Mouse (Mus musculus) embryo, embryonic 9.5 days (tissue): ENCODE measurements at regions not wholly inside any gene's neighbourhood (a gene's known extent, or its start where the extent isn't known, plus 50 kb on each side); places are given as distances from the start of the nearest gene placed in this dataset.
A peak's percentile ranks its signal among the peaks of the same experiment; 100 is the strongest.

Experiments
- DNase-seq: peaks from one replicate; pipeline ENCODE4 v3.0.0-alpha.2; 2017; ENCODE audit errors: extremely low spot score

- DNase-seq, result no peak
These were observed 181.4 kb upstream of the Gas1 start for GRCm38 (mm10) chr13:60358408-60359060.

- no peak for DNase-seq
These were observed 187.9 kb upstream of the Gas1 start for GRCm38 (mm10) chr13:60364778-60365672.

DNA sequence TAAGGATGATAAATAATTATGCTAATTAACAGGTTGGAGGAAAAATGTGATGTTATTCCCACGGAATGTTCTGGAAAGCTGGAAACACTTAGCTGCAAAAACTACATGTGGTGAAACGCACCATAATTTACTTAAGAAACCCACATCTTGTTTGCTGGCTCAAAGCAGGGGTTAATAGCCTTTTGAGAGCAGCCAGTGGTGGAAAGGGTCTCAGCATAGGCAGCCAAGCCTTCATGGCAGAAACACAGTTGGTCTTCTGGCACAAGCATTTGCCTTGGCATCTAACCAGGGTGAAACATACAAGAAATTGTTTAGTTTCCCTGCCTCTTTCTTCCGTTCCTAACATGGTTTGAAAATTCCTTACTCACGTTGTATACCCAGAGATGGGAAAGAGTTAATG, 192.1 kb upstream of the Gas1 start:
- no peak for DNase-seq

DNA sequence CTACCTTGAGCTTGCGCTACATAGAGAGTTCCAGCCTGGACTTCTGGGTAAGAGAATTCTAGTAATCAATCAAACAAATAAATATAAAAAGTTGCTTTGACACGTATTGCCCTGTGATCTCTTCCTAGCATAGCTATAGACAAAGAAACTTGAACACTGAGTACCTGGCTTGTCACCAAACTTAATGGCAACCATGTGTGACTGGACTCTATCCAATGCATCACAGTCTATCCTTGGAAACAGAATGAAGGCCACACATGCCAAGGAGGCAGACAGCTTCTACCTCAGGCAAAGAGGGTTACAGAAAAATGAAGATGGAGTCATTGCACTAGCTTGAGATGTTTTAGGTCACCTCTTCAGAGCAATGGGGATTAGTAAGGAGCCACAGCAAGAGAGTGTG, 194.5 kb upstream of the Gas1 start:
- no peak for DNase-seq

- no peak for DNase-seq
These were observed 199.5 kb upstream of the Gas1 start for GRCm38 (mm10) chr13:60376705-60377104.

DNA sequence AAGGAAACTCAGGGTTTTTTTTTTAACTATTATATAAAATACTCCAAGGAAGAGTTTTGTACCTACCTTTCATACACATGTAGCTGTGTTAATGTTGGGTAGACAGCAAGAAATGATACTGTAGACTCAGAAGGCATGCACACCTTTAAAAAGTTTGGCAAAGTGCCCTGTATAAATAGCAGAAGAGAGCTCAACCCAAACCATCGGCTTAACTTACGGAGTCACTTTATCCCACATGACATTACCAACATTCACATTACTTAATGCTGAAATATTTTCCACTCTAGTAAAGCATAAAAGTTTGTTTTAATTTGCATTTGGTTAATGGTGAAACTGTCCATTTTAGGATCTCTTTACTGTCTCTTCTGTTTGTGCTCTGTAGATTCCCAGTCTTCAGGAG, 205.7 kb upstream of the Gas1 start:
- DNase-seq, result no peak

GRCm38 (mm10) chr13:60398836-60399235, 202.9 kb upstream of the Dapk1 start:
- no peak for DNase-seq

DNA sequence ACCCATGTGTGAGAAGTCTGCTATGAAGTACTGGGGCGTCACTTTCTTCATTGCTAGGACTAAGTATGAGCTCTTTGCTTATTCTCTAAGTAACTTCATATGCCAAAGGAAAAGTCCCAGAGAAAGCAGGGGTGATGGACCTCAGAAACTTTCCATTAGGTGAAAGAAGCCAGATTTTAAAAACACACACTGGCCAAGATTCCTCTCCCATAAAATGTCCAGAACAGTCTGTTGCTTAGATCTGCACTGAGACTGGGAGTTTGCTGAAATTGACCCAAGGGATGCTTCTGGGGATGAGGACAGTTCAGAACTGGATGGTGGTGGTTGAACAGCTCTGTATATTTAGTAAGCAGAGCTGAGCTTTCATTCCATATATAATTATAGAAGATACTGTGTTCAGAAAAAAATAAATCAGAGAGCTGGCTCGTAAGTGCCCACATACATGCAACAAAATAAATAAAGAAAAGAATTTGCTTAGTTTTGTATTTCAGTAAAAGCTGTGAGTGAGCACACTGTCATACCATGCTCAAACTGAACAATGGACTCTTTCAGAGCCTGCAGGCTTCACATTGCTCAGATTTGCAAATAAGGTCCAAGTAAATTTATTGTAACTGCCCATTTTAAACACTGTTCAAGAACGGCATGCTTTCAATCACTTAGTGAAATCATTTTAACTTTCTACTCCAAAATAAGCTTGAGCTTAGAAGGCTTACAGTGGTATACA, 200.8 kb upstream of the Dapk1 start:
- no peak for DNase-seq

DNA sequence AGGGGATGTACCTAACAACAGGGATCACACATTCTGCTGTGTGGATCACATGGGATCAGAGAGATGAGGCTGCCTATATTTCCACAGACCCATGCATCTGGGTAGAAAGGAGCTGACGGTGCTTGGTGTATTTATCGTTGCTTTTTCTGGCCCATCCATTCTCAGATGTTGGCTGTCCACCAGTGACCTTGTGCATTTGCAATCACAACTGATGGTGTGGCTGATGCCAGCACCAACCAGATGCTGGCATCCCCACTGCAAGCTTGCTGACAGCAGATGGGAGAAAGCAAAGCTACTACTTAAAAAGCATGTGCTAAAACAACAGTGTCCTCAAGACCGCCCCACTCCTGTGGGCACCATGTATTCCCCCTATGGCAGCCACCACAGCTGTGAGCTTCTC, 198.3 kb upstream of the Dapk1 start:
- DNase-seq, result no peak

GRCm38 (mm10) chr13:60407344-60407743, 194.4 kb upstream of the Dapk1 start:
- no peak for DNase-seq

DNA sequence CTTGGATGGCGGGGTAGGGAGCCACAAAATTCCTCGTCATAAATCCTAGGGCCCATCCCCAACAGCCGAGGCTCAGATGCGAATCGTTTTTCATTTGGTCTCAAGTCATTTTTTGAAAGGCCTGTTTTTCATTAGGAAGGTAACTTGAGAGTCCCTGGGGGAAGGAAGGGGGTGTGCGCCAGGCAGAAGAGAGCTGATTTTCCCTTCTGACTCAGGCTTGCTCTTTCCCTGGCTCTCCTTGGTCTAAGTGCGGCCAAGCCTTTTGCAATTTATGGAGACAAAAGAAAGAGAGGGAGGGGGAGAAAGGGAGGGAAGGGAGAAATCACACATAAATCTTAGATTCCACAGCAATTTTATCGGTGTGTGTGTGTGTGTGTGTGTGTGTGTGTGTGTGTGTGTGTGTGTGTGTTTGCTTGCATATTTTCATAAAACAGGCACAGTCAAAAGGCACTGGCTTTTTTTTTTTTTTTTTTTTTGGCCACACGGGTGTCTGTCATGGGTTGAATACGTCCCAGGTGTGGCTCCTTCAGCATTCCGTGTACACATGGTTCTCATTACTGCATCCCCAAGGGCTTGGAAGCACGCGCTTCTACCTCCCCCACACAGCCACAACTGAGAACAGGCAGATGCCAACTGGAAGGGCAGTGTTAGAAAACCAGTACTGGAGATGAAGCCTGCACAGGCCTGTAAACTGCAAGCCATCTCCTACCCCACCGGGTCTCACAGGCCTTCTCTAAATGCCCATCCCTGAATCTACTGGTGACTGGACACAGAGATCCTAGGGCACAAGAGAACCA, 191.8 kb upstream of the Dapk1 start:
- DNase-seq, result peak; percentile 60

GRCm38 (mm10) chr13:60416024-60416423, 185.7 kb upstream of the Dapk1 start:
- no peak for DNase-seq

GRCm38 (mm10) chr13:60417015-60417414, 184.7 kb upstream of the Dapk1 start:
- no peak for DNase-seq

DNA sequence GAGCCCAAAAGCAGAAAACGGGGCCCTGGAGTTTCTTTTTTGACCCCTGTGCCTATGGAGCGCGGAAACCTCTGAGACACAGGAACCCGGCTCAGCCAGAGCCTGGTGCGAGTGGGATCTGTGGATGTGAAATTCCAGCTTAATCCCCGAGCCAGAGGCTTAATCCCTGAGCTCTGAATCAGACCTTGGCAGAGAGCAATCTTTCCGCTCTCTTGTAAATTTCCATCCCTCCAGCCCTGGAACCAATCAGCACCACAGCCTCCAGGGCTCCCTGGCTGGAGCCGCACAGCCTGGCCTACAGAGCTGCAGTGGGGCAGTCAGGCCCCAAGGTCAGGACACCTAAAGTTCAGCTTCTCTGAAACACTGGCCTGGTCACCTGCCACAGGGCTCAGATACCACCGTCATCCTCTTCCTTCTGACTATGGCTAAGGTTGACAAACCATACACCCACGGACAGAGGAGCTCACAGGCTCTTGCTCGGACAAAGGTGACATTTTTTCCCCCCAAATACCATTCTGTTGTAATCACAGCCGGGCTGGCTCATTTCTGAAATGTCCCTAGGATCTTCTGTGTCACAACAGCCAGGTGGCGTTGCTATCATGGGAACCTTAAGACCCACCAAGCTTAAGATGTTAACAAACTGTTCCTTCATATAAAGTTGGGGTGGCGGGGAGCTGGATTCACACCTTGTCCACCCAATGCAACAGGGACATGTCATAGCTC, 184.2 kb upstream of the Dapk1 start:
- no peak for DNase-seq

GRCm38 (mm10) chr13:60420386-60420785, 181.4 kb upstream of the Dapk1 start:
- no peak for DNase-seq

GRCm38 (mm10) chr13:60420842-60421696, 180.7 kb upstream of the Dapk1 start:
- no peak for DNase-seq

- no peak for DNase-seq
These were observed 177.5 kb upstream of the Dapk1 start for GRCm38 (mm10) chr13:60424267-60424666.

DNA sequence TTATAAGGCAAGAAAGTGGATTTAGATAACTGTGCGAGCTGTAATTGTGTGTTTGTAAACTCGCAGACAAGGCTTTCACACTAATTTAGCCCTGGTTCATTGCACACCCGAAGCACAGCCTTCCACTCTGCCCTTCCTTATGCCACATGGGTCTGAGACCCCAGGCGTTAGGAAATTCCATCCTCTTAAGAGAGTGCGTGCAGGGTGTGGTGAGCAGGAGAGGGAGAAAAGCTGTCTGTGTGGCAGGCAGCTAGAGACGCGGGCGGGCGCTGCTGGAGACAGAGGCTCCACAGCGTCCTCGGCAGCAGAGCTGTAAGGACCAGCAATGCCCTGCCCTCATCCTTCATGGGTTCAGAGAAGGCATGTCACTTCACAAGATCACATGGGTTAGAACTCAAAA, 176.6 kb upstream of the Dapk1 start:
- no peak for DNase-seq

- no peak for DNase-seq
These were observed 176.2 kb upstream of the Dapk1 start for GRCm38 (mm10) chr13:60425556-60425955.

GRCm38 (mm10) chr13:60426192-60426840, 175.4 kb upstream of the Dapk1 start:
- no peak for DNase-seq
